Mouse (Mus musculus) limb, embryonic 10.5 days (tissue): Measurements from ENCODE around the gene Efcab10. TPM values are rescaled to one million over a fixed set of nuclear protein-coding genes. Genes with fewer than 3 reads are reported as not detected.

Source experiments
- DNase-seq: peaks from one replicate; pipeline ENCODE4 v3.0.0-alpha.2; 2017; ENCODE audit warnings: low spot score
- H3K27ac ChIP-seq: fragments of 300-500 bp; sonication (generic); 2 replicates; pipeline ENCODE4 v1.5.1; 2016; ENCODE audit warnings: mild to moderate bottlenecking
- H3K27me3 ChIP-seq: fragments of 300-500 bp; sonication (generic); 2 replicates; pipeline ENCODE4 v1.6.1; 2016; ENCODE audit warnings: low read depth, mild to moderate bottlenecking; ENCODE audit not compliant: poor library complexity, severe bottlenecking
- H3K36me3 ChIP-seq: fragments of 300-500 bp; sonication (generic); 2 replicates; pipeline ENCODE4 v1.6.1; 2016; ENCODE audit warnings: mild to moderate bottlenecking, moderate library complexity
- H3K4me1 ChIP-seq: fragments of 300-500 bp; sonication (generic); 2 replicates; pipeline ENCODE4 v1.6.1; 2016
- H3K4me3 ChIP-seq: fragments of 300-500 bp; sonication (generic); 2 replicates; pipeline ENCODE4 v1.5.1; 2016; ENCODE audit warnings: mild to moderate bottlenecking, moderate library complexity
- H3K9me3 ChIP-seq: fragments of 300-500 bp; sonication (generic); replicated peaks from 2 replicates; pipeline ENCODE4 v1.6.1; 2016; ENCODE audit warnings: mild to moderate bottlenecking
- WGBS: fragments of 180-500 bp; shearing (Covaris S2); methylation state at CpG from one replicate; pipeline ENCODE4 v1.1.7; 2016; 5-methylcytosine and 5-hydroxymethylcytosine counted together
- polyA plus RNA-seq: library from polyadenylated mRNA; unstranded; fragments of >200 nt; fragmentation: Nextera tagmentation; extraction: Ambion mirVana; gene quantifications from 2 replicates; pipeline ENCODE4 v1.2.1, GENCODE M21; 2016

The Efcab10 gene
- polyA plus RNA-seq, 1 experiment from 2014 or later, result 0.83 TPM

- peaks cover 51% of the 10 kb centered on the region for H3K36me3 ChIP-seq
- H3K9me3 ChIP-seq, result no peaks in the 10 kb centered on the region
- H3K27ac ChIP-seq, result no peak overlapping the region
- WGBS, result 97% methylated on average over 4 of the region's 4 CpGs
- no peak overlapping the region for H3K4me3 ChIP-seq
- no peak for DNase-seq
- no peaks in the 10 kb centered on the region for H3K27me3 ChIP-seq
- H3K4me1 ChIP-seq, result peaks cover 12% of the 10 kb centered on the region
These were observed 40.1 kb downstream of the Efcab10 start for GRCm38 (mm10) chr12:33434758-33435157.

Other genes starting within 250 kb of the Efcab10 start
- 11.0 and 11.7 TPM in 2 replicates for gene Atxn7l1, start 247.2 kb upstream of the Efcab10 start, polyA plus RNA-seq
- gene Twistnb, start 34.8 kb downstream of the Efcab10 start, polyA plus RNA-seq, result 79.1 and 84.9 TPM in 2 replicates